In genomic region chr9:114538996-114539563, GRCm38 (mm10) we compare ENCODE assay signal across 20 mouse cellular contexts. TPM values are rescaled to one million over a fixed set of nuclear protein-coding genes. Genes with fewer than 3 reads are reported as not detected.
DNase-seq lines count a peak whose midpoint lies in the region; ATAC-seq and TF ChIP-seq lines count a peak whose summit lies in the region.
"Had no signal": no experiment of that assay in that cellular context is flagged by ENCODE, and none has a peak within 500 bp of the region (broad histone marks: within the 10 kb centered on the region; RNA-seq: fewer than 3 reads in every experiment).

No protein-coding gene starts in this region.

- no peak overlapping the region for H3K4me3 ChIP-seq in forebrain, embryonic 10.5 days
- no peak overlapping the region for H3K4me3 ChIP-seq in forebrain, embryonic 11.5 days (ENCODE audit: low read depth, low read length)
- H3K4me3 ChIP-seq in ES-E14 (ENCODE audit: insufficient read depth in 1 of 2, low read depth in 1 of 2, low read length in 2 of 2, poor library complexity in 1 of 2, severe bottlenecking in 1 of 2): no peak overlapping the region

- ATAC-seq in forebrain, embryonic 11.5 days (replicated peaks; ENCODE audit: low FRiP score): no peak
- ATAC-seq: lung, postnatal 0 days had no signal

- in situ Hi-C loops in ES-E14 (cut with MboI; ENCODE audit: low sequenced_read_pairs in 2 of 2, unreplicated experiment in 2 of 2): no loop called here

- no peaks in the 10 kb centered on the region for H3K27me3 ChIP-seq in forebrain, embryonic 10.5 days (ENCODE audit: poor library complexity, severe bottlenecking)
- H3K27me3 ChIP-seq in forebrain, embryonic 11.5 days (ENCODE audit: control insufficient read depth, insufficient read depth, low read length): no peaks in the 10 kb centered on the region

- 0 out of 2 replicates have a peak overlapping the region, but pooled peaks have one; percentile 27 for H3K27ac ChIP-seq in forebrain, embryonic 10.5 days
- no peak overlapping the region for H3K27ac ChIP-seq in forebrain, embryonic 11.5 days (ENCODE audit: low read depth, low read length)
- H3K27ac ChIP-seq in ES-E14 (ENCODE audit: insufficient read depth, low read depth, low read length, poor library complexity, severe bottlenecking): no peak overlapping the region; the same call in 1 of the 2 replicates

- H3K9me3 ChIP-seq in forebrain, embryonic 10.5 days: no peaks in the 10 kb centered on the region
- no peaks in the 10 kb centered on the region for H3K9me3 ChIP-seq in forebrain, embryonic 11.5 days (ENCODE audit: control insufficient read depth, low read length)
- no peaks in the 10 kb centered on the region for H3K9me3 ChIP-seq in ES-E14 (ENCODE audit: control insufficient read depth, insufficient read depth, low read depth, low read length)
- H3K9me3 ChIP-seq: G1E had no signal

- no peak overlapping the region for H3K4me2 ChIP-seq in forebrain, embryonic 11.5 days (ENCODE audit: low read depth, low read length, severe bottlenecking)

- no peak for DNase-seq in forebrain, embryonic 10.5 days (ENCODE audit: extremely low spot score, low spot score)
- no peak for DNase-seq in forebrain, embryonic 11.5 days (ENCODE audit: low spot score)
- peak; percentile 24 for DNase-seq in kidney, adult 11 months
- no peak for DNase-seq in kidney, postnatal 10 days
- DNase-seq in ES-E14 (ENCODE audit: low read depth, low spot score): no peak
- peak; percentile 11 to 41 for DNase-seq in kidney, postnatal 36 days
- no peak for DNase-seq in thymus, postnatal 25 days
- no peak for DNase-seq in adrenal gland, postnatal 10 days
- DNase-seq: adrenal gland, adult 2 months; cerebellum, adult 2 months; heart, postnatal 14 days; thymus, adult 2 months had no signal

- H3K9ac ChIP-seq in forebrain, embryonic 11.5 days (ENCODE audit: low read length): no peak overlapping the region
- H3K9ac ChIP-seq in ES-E14 (ENCODE audit: insufficient read depth, low read depth, low read length, poor library complexity, severe bottlenecking): peak overlapping the region; percentile 20; the same call in 1 of the 2 replicates

- WGBS in forebrain, embryonic 10.5 days: 84% methylated on average over 7 of the region's 7 CpGs
- 82% methylated on average over 7 of the region's 7 CpGs for WGBS in forebrain, embryonic 11.5 days

- H3K36me3 ChIP-seq in forebrain, embryonic 10.5 days (replicated peaks): peaks cover 12% of the 10 kb centered on the region
- H3K36me3 ChIP-seq in forebrain, embryonic 11.5 days (ENCODE audit: control insufficient read depth, insufficient read depth, low read length): no peaks in the 10 kb centered on the region; the same call in 1 of the 2 replicates
- H3K36me3 ChIP-seq in ES-E14 (ENCODE audit: control insufficient read depth, insufficient read depth, low read length, poor library complexity, severe bottlenecking): peaks cover 17% of the 10 kb centered on the region
- H3K36me3 ChIP-seq: G1E had no signal

- H3K4me1 ChIP-seq in forebrain, embryonic 10.5 days: peaks cover 91% of the 10 kb centered on the region
- peaks cover 11% of the 10 kb centered on the region for H3K4me1 ChIP-seq in forebrain, embryonic 11.5 days (replicated peaks; ENCODE audit: control insufficient read depth, insufficient read depth, low read length)
- H3K4me1 ChIP-seq in ES-E14 (ENCODE audit: control insufficient read depth in 2 of 2, insufficient read depth in 2 of 2, low read length in 2 of 2, poor library complexity in 1 of 2): peaks cover 30 to 54% of the 10 kb centered on the region in 2 experiments

TF ChIP-seq in ES-E14, 5 proteins besides CTCF, POLR2A, EP300 and RAD21:
- no peak for TF ChIP-seq MAFK (IDR thresholded peaks at IDR 0.05; ENCODE audit: insufficient read depth, low read depth, low read length)
- TF ChIP-seq ZNF384 (IDR thresholded peaks at IDR 0.05; ENCODE audit: low read depth, low read length): no peak
- no peak for TF ChIP-seq CHD2 (IDR thresholded peaks at IDR 0.05; ENCODE audit: low read depth, low read length)
- TF ChIP-seq ZC3H11A (IDR thresholded peaks at IDR 0.05; ENCODE audit: borderline replicate concordance, low read depth, low read length): no peak
- no peak for TF ChIP-seq HCFC1 (IDR thresholded peaks at IDR 0.05; ENCODE audit: borderline replicate concordance, insufficient read depth, low read length)

RNA-seq across cellular contexts. Expression of gene C130032M10Rik, which starts 23.6 kb away (rescaled TPM):
- polyA plus RNA-seq in forebrain, embryonic 10.5 days (2016; fragmentation: Nextera tagmentation; extraction: Ambion mirVana): 1.0 and 1.2 TPM in 2 replicates
- not detected in 2 replicates for polyA plus RNA-seq in forebrain, embryonic 11.5 days (2014; fragmentation: Nextera tagmentation; extraction: Ambion mirVana)
- total RNA-seq in ES-E14 (2012; rRNA removed): 1.8 and 2.7 TPM in 2 replicates
- total RNA-seq in adrenal gland, postnatal 10 days (2021): not detected
- total RNA-seq: G1E; heart, postnatal 14 days; layer of hippocampus, adult 18-20 months; left cerebral cortex, adult 8-10 months; liver, adult 2 months; megakaryocyte, adult 5-6 weeks; monocyte, adult 5-6 weeks had no signal
- polyA plus RNA-seq: adrenal gland, adult 2 months; cerebellum, adult 2 months; G1E; liver, adult 2 months; neural tube, embryonic 14.5 days; thymus, adult 2 months had no signal

RNA-seq across cellular contexts. Expression of gene Trim71, which starts 25.1 kb away (rescaled TPM):
- polyA plus RNA-seq in forebrain, embryonic 10.5 days (2016; fragmentation: Nextera tagmentation; extraction: Ambion mirVana): 5.9 and 6.5 TPM in 2 replicates
- 1.5 and 1.6 TPM in 2 replicates for polyA plus RNA-seq in forebrain, embryonic 11.5 days (2014; fragmentation: Nextera tagmentation; extraction: Ambion mirVana)
- total RNA-seq in ES-E14 (2012; rRNA removed): 132 and 141 TPM in 2 replicates
- under 1 TPM in 1 of 2 experiments, not detected in 1; 0.09 TPM for total RNA-seq in adrenal gland, postnatal 10 days (2021)
- total RNA-seq: adrenal gland, adult 2 months; heart, postnatal 14 days; liver, adult 2 months; megakaryocyte, adult 5-6 weeks; monocyte, adult 5-6 weeks had no signal
- polyA plus RNA-seq: adrenal gland, adult 2 months; G1E; liver, adult 2 months; thymus, adult 2 months had no signal

RNA-seq across cellular contexts. Expression of gene Ccr4, which starts 34.4 kb away (rescaled TPM):
- not detected in 2 replicates for polyA plus RNA-seq in forebrain, embryonic 10.5 days (2016; fragmentation: Nextera tagmentation; extraction: Ambion mirVana)
- not detected in 2 replicates for polyA plus RNA-seq in forebrain, embryonic 11.5 days (2014; fragmentation: Nextera tagmentation; extraction: Ambion mirVana)
- 1.4 and 1.8 TPM in 2 replicates for total RNA-seq in ES-E14 (2012; rRNA removed)
- under 1 TPM in 1 of 2 experiments, not detected in 1; 0.09 TPM for total RNA-seq in adrenal gland, postnatal 10 days (2021)
- total RNA-seq: adrenal gland, adult 2 months; G1E; layer of hippocampus, adult 18-20 months; left cerebral cortex, adult 8-10 months had no signal
- polyA plus RNA-seq: adrenal gland, adult 2 months; cerebellum, adult 2 months; G1E; lung, postnatal 0 days; neural tube, embryonic 14.5 days had no signal

Comparison
In these comparisons a context has a peak if more than half of its experiments do, and no peak if none do; other contexts are left out.
1. DNase-seq: peak in kidney, adult 11 months (single experiment) and kidney, postnatal 36 days (2 of 2); none in forebrain, embryonic 10.5 days (single experiment), forebrain, embryonic 11.5 days (single experiment), kidney, postnatal 10 days (single experiment), ES-E14 (single experiment), thymus, postnatal 25 days (single experiment) and adrenal gland, postnatal 10 days (single experiment).
2. RNA of gene Trim71, which starts 25.1 kb away (total RNA-seq): 132 to 141 TPM in ES-E14; 0.09 TPM in adrenal gland, postnatal 10 days; every median in the first group is over 100 times any median in the second.